Mouse (Mus musculus) WW6 (cell line): ENCODE measurements at regions not wholly inside any gene's neighbourhood (a gene's known extent, or its start where the extent isn't known, plus 50 kb on each side); places are given as distances from the start of the nearest gene placed in this dataset.

Source experiments
- DNase-seq: peaks from one replicate; pipeline ENCODE4 v3.0.0-alpha.2; 2013; ENCODE audit warnings: low read depth, low spot score

- no peak for DNase-seq
Observed at GRCm38 (mm10) chr9:61632602-61633001, 260.4 kb downstream of the Tle3 start.

- no peak for DNase-seq
Observed at GRCm38 (mm10) chr9:61631097-61631496, 258.9 kb downstream of the Tle3 start.

- DNase-seq = no peak
Observed at GRCm38 (mm10) chr9:61627801-61628574, 255.8 kb downstream of the Tle3 start.

GRCm38 (mm10) chr9:61622933-61623332, 250.8 kb downstream of the Tle3 start:
- DNase-seq = no peak

- DNase-seq = no peak
Observed at GRCm38 (mm10) chr9:61621939-61622338, 249.8 kb downstream of the Tle3 start.

- DNase-seq = no peak
Observed at GRCm38 (mm10) chr9:61620786-61621185, 248.6 kb downstream of the Tle3 start.

- DNase-seq = no peak
Observed at GRCm38 (mm10) chr9:61620105-61620504, 247.9 kb downstream of the Tle3 start.

GRCm38 (mm10) chr9:61618510-61619249, 246.5 kb downstream of the Tle3 start:
- no peak for DNase-seq

GRCm38 (mm10) chr9:61617979-61618378, 245.8 kb downstream of the Tle3 start:
- no peak for DNase-seq

GRCm38 (mm10) chr9:61615556-61615955, 243.4 kb downstream of the Tle3 start:
- no peak for DNase-seq

GRCm38 (mm10) chr9:61607576-61607975, 235.4 kb downstream of the Tle3 start:
- no peak for DNase-seq

- no peak for DNase-seq
Observed at GRCm38 (mm10) chr9:61602353-61602978, 230.3 kb downstream of the Tle3 start.

GRCm38 (mm10) chr9:61601911-61602310, 229.7 kb downstream of the Tle3 start:
- no peak for DNase-seq

- no peak for DNase-seq
Observed at GRCm38 (mm10) chr9:61597287-61597686, 225.1 kb downstream of the Tle3 start.

GRCm38 (mm10) chr9:61596410-61597108, 224.4 kb downstream of the Tle3 start:
- DNase-seq = no peak

- no peak for DNase-seq
Observed at GRCm38 (mm10) chr9:61595170-61595967, 223.2 kb downstream of the Tle3 start.

GRCm38 (mm10) chr9:61593991-61594390, 221.8 kb downstream of the Tle3 start:
- DNase-seq = no peak

GRCm38 (mm10) chr9:61589727-61590299, 217.6 kb downstream of the Tle3 start:
- DNase-seq = no peak

- no peak for DNase-seq
Observed at GRCm38 (mm10) chr9:61583281-61584072, 211.3 kb downstream of the Tle3 start.

GRCm38 (mm10) chr9:61581046-61581445, 208.9 kb downstream of the Tle3 start:
- no peak for DNase-seq
